Mouse (Mus musculus): ENCODE results near the gene Snx3. TPM values are rescaled to one million over a fixed set of nuclear protein-coding genes. Genes with fewer than 3 reads are reported as not detected.

The Snx3 gene
- polyA plus RNA-seq, 1 experiment = not detected

- no peak for TF ChIP-seq CTCF (IDR thresholded peaks at IDR 0.05; ENCODE audit: insufficient read depth, low read depth, low read length)
- TF ChIP-seq POLR2A (IDR thresholded peaks at IDR 0.05; ENCODE audit: insufficient read depth, low read depth, low read length) = 0 out of 2 replicates have a peak, but pooled peaks have one; percentile 14
- 2% methylated on average over 37 of the region's 37 CpGs for WGBS
- Histone ChIP-seq H3K27ac (ENCODE audit: insufficient read depth, low read depth, low read length) (no peak overlapping the region), H3K4me1 (ENCODE audit: control insufficient read depth, insufficient read depth, low read length) (peaks cover 23% of the 10 kb centered on the region), H3K4me3 (ENCODE audit: insufficient read depth, low read depth, low read length) (peak overlapping the region; percentile 14; the same call in 1 of the 2 replicates)
Measured at GRCm38 (mm10) chr10:42584436-42584983, 82.7 kb downstream of the Snx3 start.

Other genes with a start within 250 kb of the Snx3 start
- gene Foxo3, start 225.3 kb upstream of the Snx3 start, polyA plus RNA-seq (2012; ENCODE audit: insufficient read depth, insufficient read length, low replicate concordance, missing spikeins) = 89.0 TPM in 1 of 2 replicates, not detected in the other
- not detected in 2 replicates for gene Afg1l, start 23.5 kb upstream of the Snx3 start, polyA plus RNA-seq (2012; ENCODE audit: insufficient read depth, insufficient read length, low replicate concordance, missing spikeins)
- not detected in 2 replicates for gene Nr2e1, start 81.6 kb downstream of the Snx3 start, polyA plus RNA-seq (2012; ENCODE audit: insufficient read depth, insufficient read length, low replicate concordance, missing spikeins)
- gene Ostm1, start 81.8 kb downstream of the Snx3 start, polyA plus RNA-seq (2012; ENCODE audit: insufficient read depth, insufficient read length, low replicate concordance, missing spikeins) = not detected in 2 replicates